Mouse (Mus musculus): ENCODE results near the gene Gm3448.
"Not testable (repeated sequence)": the region's sequence is repeated elsewhere in the genome, so short reads cannot be mapped to it uniquely, and the experiment has no call there.

The Gm3448 gene

GRCm38 (mm10) chr17:15031414-15031813 is 9.9 kb downstream of the Gm3448 start:
- not testable (repeated sequence) for DNase-seq (ENCODE audit: low spot score in 2 of 2)

- not testable (repeated sequence) for DNase-seq (ENCODE audit: low spot score in 2 of 2)
These were observed 15.8 kb downstream of the Gm3448 start for GRCm38 (mm10) chr17:15025513-15025912.

GRCm38 (mm10) chr17:15024502-15025193 is 16.7 kb downstream of the Gm3448 start:
- not testable (repeated sequence) for DNase-seq (ENCODE audit: low spot score in 2 of 2)

GRCm38 (mm10) chr17:15023878-15024492 is 17.4 kb downstream of the Gm3448 start:
- DNase-seq (ENCODE audit: low spot score in 2 of 2): not testable (repeated sequence)

GRCm38 (mm10) chr17:15021503-15022220 is 19.7 kb downstream of the Gm3448 start:
- peak; percentile 5 to 17 for DNase-seq (ENCODE audit: low spot score in 2 of 2)

- not testable (repeated sequence) for DNase-seq (ENCODE audit: low spot score in 2 of 2)
These were observed 31.5 kb downstream of the Gm3448 start, which contains the start of gene Gm3435 for GRCm38 (mm10) chr17:15009706-15010413. Gene Gm3435 (plus strand): TSS chr17:15010176.

GRCm38 (mm10) chr17:15009088-15009487 is 32.2 kb downstream of the Gm3448 start:
- DNase-seq (ENCODE audit: low spot score in 2 of 2): not testable (repeated sequence)

GRCm38 (mm10) chr17:15000047-15000446 is 41.3 kb downstream of the Gm3448 start:
- not testable (repeated sequence) for DNase-seq (ENCODE audit: low spot score in 2 of 2)

GRCm38 (mm10) chr17:14994140-14994539 is 47.2 kb downstream of the Gm3448 start:
- not testable (repeated sequence) for DNase-seq (ENCODE audit: low spot score in 2 of 2)

GRCm38 (mm10) chr17:14993139-14993832 is 48.1 kb downstream of the Gm3448 start:
- DNase-seq (ENCODE audit: low spot score in 2 of 2): not testable (repeated sequence)

- DNase-seq (ENCODE audit: low spot score in 2 of 2): not testable (repeated sequence)
These were observed 48.7 kb downstream of the Gm3448 start for GRCm38 (mm10) chr17:14992522-14993138.

GRCm38 (mm10) chr17:14990116-14990702 is 51.1 kb downstream of the Gm3448 start:
- peak; percentile 2 to 7 for DNase-seq (ENCODE audit: low spot score in 2 of 2)

- DNase-seq (ENCODE audit: low spot score in 2 of 2): not testable (repeated sequence)
These were observed 62.8 kb downstream of the Gm3448 start, which contains the start of the genes 9030025P20Rik and Gm3417 for GRCm38 (mm10) chr17:14978362-14979038. Gene 9030025P20Rik (plus strand): TSS chr17:14978468. Gene Gm3417 (minus strand): TSS chr17:14978790.

GRCm38 (mm10) chr17:14977718-14978361 is 63.5 kb downstream of the Gm3448 start:
- DNase-seq (ENCODE audit: low spot score in 2 of 2): peak in 1 of 2 experiments; percentile 1

GRCm38 (mm10) chr17:14968373-14968913 is 72.9 kb downstream of the Gm3448 start:
- not testable (repeated sequence) for DNase-seq (ENCODE audit: low spot score in 2 of 2)

- DNase-seq (ENCODE audit: low spot score in 2 of 2): not testable (repeated sequence)
These were observed 79.7 kb downstream of the Gm3448 start for GRCm38 (mm10) chr17:14961557-14962154.

- peak in 1 of 2 experiments; percentile 13 for DNase-seq (ENCODE audit: low spot score in 2 of 2)
These were observed 80.3 kb downstream of the Gm3448 start, which contains the start of gene Phf10 for GRCm38 (mm10) chr17:14960951-14961556. Gene Phf10 (minus strand): TSS chr17:14961273.

- peak in 1 of 2 experiments; percentile 13 for DNase-seq (ENCODE audit: low spot score in 2 of 2)
These were observed 80.8 kb downstream of the Gm3448 start for GRCm38 (mm10) chr17:14960520-14960919.
